Mouse (Mus musculus) layer of hippocampus, postnatal 36 days (tissue): ENCODE measurements around the gene Tmem231. TPM values are rescaled to one million over a fixed set of nuclear protein-coding genes. Genes with fewer than 3 reads are reported as not detected.

Experiments
- total RNA-seq, 2 experiments: library from RNA; stranded (reverse); gene quantifications; 2 replicates each; pipeline ENCODE4 v1.2.3; 2021

Gene Tmem231
- total RNA-seq, 2 experiments from 2014 or later = 12.1 to 14.3 TPM

Other genes with a start within 250 kb of the Tmem231 start
- gene Ctrb1, start 242.9 kb downstream of the Tmem231 start, total RNA-seq = not detected
- 10 to 100 TPM; 62.2 to 69.7 TPM for gene Bcar1, start 190.1 kb downstream of the Tmem231 start, total RNA-seq
- 10 to 100 TPM; 73.3 to 81.2 TPM for gene Cfdp1, start 79.6 kb downstream of the Tmem231 start, total RNA-seq
- 1 to 10 TPM; 5.0 to 5.1 TPM for gene Tmem170, start 57.1 kb downstream of the Tmem231 start, total RNA-seq
- gene Chst5, start 23.4 kb downstream of the Tmem231 start, total RNA-seq = under 1 TPM; 0.73 to 0.87 TPM
- gene Gabarapl2, start 6.8 kb upstream of the Tmem231 start, total RNA-seq = 100 to 1,000 TPM; 219 to 235 TPM
- gene Adat1, start 58.4 kb upstream of the Tmem231 start, total RNA-seq = 1 to 10 TPM; 6.7 to 7.3 TPM
- gene Kars, start 77.4 kb upstream of the Tmem231 start, total RNA-seq = 10 to 100 TPM; 74.8 to 79.1 TPM
- gene Terf2ip, start 77.5 kb upstream of the Tmem231 start, total RNA-seq = 10 to 100 TPM; 40.0 to 41.8 TPM
- gene Gm6793, start 81.2 kb upstream of the Tmem231 start, total RNA-seq = not detected